Mouse (Mus musculus): Measurements from ENCODE around the gene Gabpa.
A peak's percentile ranks its signal among the peaks of the same experiment; 100 is the strongest.

Gabpa gene

DNA sequence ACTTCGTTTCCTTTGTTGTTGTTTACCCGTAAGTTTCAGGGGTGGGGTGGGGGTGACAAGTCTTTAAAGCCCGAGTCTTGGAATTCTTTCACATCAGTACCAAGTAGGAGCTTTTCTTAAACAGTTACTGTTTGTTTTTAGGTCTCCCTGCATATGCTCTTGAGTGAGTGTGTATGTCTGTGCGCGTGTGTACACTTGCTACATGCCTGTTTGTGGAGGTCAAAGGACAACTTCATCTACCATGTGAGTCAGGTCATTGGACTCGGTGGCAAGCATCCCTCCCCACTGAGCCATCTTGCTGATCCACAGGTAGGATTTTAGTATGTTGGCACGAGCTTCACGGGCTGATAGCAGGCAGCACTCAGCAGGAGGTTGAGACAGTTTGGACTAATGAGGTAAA lies 39.1 kb downstream of the Gabpa start:
- DNase-seq: no peak

GRCm38 (mm10) chr16:84875012-84875717 lies 40.4 kb downstream of the Gabpa start:
- DNase-seq: peak; percentile 57

DNA sequence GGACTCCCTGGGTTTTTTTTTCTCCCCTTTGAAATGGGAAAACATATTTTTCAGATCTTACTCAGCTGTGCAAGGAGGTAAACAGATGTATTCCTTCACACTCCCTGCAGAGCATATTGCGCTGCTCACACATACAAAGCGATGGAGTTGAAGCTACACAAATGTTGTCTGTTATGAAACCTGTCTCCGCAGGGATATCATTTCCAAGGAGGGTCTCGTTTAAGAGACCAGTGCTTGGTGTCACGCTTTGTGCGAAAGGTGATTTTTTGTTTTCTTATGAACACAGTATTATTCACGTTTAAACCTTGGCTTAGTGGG lies 41.0 kb downstream of the Gabpa start:
- DNase-seq: peak; percentile 37

DNA sequence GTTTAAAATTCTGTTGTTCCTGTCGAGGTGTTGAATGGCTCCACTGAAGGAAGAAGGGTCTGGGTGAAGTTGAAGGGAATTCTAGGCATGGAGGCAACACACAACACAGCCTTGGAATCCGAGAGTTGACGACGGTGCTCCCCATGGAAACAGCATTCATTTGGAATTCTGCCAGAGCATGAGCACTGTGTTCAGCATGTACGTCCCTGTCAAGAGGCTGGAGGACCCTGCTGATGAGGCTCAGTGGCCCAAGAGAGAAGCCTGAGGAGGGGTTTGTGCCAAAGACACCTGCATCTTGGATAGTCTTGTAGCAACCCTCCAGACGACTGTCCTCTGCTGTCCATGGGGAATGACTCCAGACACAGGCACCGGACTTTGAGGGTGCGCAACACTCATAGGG lies 41.4 kb downstream of the Gabpa start:
- peak; percentile 14 for DNase-seq

- DNase-seq: peak; percentile 48
Measured at GRCm38 (mm10) chr16:84879146-84879545, 44.4 kb downstream of the Gabpa start.

DNA sequence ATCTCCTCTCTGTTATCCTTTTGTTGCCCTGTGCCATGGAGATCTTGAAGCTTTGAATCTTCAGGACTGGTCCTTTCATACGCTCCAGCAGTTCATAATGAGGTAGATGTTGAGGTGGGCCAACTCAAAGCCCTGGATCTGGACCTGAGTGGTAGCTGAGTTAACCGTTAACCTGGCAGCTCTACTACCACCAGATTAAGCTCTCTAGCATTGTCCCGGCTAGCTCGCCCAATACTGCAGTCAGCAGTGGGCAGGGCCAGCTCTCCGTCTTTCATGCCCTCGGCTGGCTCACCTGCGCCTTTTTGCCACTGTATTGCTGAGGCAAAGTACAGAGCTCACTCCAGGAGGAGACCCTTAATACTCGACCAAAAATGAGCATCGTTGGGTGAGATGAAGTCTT lies 46.4 kb downstream of the Gabpa start:
- no peak for DNase-seq

DNA sequence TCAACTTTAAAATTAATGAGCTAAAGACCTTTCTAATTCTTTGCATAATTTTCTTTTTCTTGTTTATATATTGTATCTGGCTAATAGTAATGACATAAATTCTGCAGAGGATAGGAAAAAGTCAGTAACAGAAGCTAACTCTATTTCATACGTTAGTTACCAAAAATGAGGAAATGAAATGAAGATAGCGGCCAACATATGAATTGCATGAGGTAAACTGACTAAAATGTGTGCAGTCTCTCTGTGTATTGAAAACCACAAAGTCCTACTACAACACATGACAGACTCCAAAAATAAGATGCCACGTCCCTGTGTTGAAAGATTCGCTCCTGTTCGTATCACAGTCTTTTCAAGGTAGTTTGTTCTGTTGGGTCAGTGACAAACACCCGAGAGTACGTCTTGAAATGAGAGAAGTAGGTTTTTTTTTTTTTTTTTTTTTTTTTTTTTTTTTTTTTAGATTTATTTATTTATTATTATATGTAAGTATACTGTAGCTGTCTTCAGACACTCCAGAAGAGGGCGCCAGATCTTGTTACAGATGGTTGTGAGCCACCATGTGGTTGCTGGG lies 47.1 kb downstream of the Gabpa start:
- no peak for DNase-seq

DNA sequence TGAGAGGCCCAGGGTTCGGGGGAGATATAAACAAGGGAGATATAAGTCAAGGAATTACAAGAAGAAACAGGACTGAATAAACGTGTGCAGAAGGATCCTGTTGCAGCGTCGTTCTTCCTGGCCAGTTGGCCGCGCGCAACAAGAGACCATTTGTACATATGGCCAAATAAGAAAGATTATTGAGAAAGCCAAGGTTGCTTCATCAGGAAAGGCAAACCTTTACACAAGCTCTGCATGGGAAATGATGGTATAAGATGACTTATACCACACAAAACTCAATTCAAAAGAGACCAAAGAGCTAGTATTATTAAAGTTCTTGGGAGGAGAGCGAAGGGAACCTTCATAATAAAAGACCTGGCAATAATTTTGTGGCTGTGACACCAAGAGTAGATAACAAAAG lies 49.8 kb downstream of the Gabpa start:
- no peak for DNase-seq

GRCm38 (mm10) chr16:84902995-84903394 lies 68.3 kb downstream of the Gabpa start:
- no peak for DNase-seq

DNA sequence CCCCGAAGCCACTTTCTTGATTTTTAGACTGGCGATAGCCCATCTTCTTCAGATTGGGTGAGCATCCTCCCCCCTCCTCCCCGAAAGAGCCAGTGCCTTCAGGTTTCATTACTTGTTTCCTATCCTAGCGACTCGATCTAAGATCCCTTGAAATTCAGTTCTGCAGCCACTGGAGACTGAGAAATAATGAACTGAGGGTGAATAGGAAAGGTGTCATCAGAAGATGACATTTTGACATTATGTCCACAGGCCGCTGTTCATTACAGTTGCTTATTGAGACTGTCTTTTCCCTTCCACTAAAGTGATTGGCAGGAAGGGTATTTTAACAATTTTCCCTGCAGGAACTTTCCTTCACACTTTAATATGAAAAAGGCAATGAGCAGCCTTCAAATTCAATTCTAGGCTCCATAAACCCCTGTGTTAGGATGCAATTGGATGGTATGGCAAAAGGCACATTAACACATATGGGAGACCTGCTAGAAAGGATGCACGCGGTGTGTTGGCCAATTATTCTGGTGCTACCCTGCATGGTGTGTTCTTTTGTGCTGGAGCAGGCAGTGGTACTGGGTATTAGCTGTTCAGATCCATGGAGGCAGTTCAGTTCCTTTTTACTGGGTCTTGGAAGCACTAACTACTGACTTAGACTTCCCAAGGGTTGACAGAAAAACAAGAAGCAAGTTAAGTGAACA lies 76.9 kb downstream of the Gabpa start:
- no peak for DNase-seq

Data from right cerebral cortex, postnatal 25 days (tissue).